Mouse (Mus musculus): ENCODE results near the gene Syt16. TPM values are rescaled to one million over a fixed set of nuclear protein-coding genes. Genes with fewer than 3 reads are reported as not detected.

The Syt16 gene
- polyA plus RNA-seq, 1 experiment = 0.61 TPM

DNA sequence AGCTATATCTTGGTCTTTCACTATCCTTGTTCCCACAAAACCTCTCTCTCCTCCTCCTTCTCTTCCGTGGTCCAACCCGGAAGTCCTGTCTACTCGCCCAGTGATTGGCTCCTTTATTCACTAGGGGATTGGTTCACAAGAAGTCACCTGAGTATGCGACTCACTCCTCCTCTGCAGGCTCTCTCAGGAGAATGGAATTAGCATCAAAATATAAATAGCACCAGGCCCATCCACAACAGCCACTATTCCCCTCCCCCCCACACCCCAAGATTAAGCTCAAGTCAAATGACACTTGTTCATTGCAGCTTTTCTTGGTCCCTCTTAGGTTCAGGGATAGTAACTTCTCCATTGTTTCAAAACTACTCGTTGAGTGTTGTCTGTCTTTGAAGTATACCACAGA lies 324.5 kb downstream of the Syt16 start:
- Histone ChIP-seq H3K4me3 (ENCODE audit: control insufficient read depth, low read depth, low read length) (no peak overlapping the region), H3K36me3 (ENCODE audit: control insufficient read depth, insufficient read depth, low read length) (no peaks in the 10 kb centered on the region), H3K4me1 (ENCODE audit: control insufficient read depth, insufficient read depth, low read length) (peaks cover 5% of the 10 kb centered on the region), H3K27ac (ENCODE audit: control insufficient read depth, insufficient read depth, low read depth, low read length) (no peak overlapping the region), H3K27me3 (ENCODE audit: control insufficient read depth, insufficient read depth, low read length) (no peaks in the 10 kb centered on the region)
- TF ChIP-seq POLR2A (IDR thresholded peaks at IDR 0.05; ENCODE audit: control insufficient read depth, low read depth, low read length) (no peak), CTCF (IDR thresholded peaks at IDR 0.05; ENCODE audit: control insufficient read depth, insufficient read depth, insufficient replicate concordance, low read depth, low read length) (no peak)

Other genes starting within 250 kb of the Syt16 start
- 4.7 and 5.6 TPM in 2 replicates for gene Hif1a, start 96.3 kb upstream of the Syt16 start, polyA plus RNA-seq (2012; rRNA removed)
- 0.70 TPM in 1 of 2 replicates, not detected in the other for gene Gm49321, start 60.0 kb upstream of the Syt16 start, polyA plus RNA-seq (2012; rRNA removed)
- 6.9 and 7.1 TPM in 2 replicates for gene Snapc1, start 33.2 kb upstream of the Syt16 start, polyA plus RNA-seq (2012; rRNA removed)